34 mouse cellular contexts compared by ENCODE assay signal in the genomic region with DNA sequence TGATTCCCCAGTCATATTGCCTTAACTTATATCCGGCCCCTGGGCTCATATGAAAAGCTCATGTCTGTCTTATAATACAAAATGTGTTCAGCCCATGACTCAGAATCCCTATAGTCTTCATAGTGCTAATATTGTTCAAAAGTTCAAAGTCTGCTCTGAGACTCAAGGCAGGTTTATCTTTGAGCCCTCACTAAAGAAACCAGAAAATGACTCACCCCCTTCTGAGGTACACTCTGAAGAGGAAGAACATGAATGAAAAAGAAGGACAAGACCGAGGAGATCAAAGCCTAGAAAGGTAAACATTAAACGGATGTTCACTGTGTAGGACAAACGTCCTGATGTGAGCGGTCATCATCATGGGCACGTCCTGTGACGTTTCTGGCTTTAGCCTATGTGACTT.
"Had no signal": no experiment of that assay in that cellular context is flagged by ENCODE, and none has a peak within 500 bp of the region (broad histone marks: within the 10 kb centered on the region; RNA-seq: fewer than 3 reads in every experiment).

No protein-coding gene starts in this region.

- H3K27me3 ChIP-seq: heart, embryonic 12.5 days; heart, embryonic 13.5 days; heart, embryonic 15.5 days; hindbrain, embryonic 12.5 days; hindbrain, embryonic 13.5 days; hindbrain, embryonic 15.5 days; kidney, embryonic 15.5 days had no signal

- H3K36me3 ChIP-seq: heart, embryonic 10.5 days; heart, embryonic 12.5 days; heart, embryonic 13.5 days; heart, embryonic 15.5 days; hindbrain, embryonic 10.5 days; hindbrain, embryonic 12.5 days; hindbrain, embryonic 13.5 days; hindbrain, embryonic 15.5 days; kidney, embryonic 15.5 days had no signal

- H3K9ac ChIP-seq: heart, embryonic 12.5 days; heart, embryonic 13.5 days; heart, embryonic 15.5 days; hindbrain, embryonic 12.5 days; hindbrain, embryonic 13.5 days; hindbrain, embryonic 14.5 days; hindbrain, embryonic 15.5 days; kidney, embryonic 15.5 days had no signal

- H3K4me1 ChIP-seq: heart, embryonic 10.5 days; heart, embryonic 12.5 days; heart, embryonic 13.5 days; heart, embryonic 15.5 days; hindbrain, embryonic 10.5 days; hindbrain, embryonic 12.5 days; hindbrain, embryonic 13.5 days; hindbrain, embryonic 15.5 days; kidney, embryonic 15.5 days had no signal

- H3K27ac ChIP-seq: heart, adult 2 months; heart, embryonic 10.5 days; heart, embryonic 13.5 days; heart, embryonic 15.5 days; hindbrain, embryonic 10.5 days; hindbrain, embryonic 12.5 days; hindbrain, embryonic 13.5 days; hindbrain, embryonic 14.5 days; hindbrain, embryonic 15.5 days; hindbrain, postnatal 0 days; kidney, embryonic 15.5 days; kidney, postnatal 0 days; layer of hippocampus, adult 2 months; left cerebral cortex, adult 2 months had no signal

- H3K4me3 ChIP-seq: heart, adult 2 months; heart, embryonic 10.5 days; heart, embryonic 12.5 days; heart, embryonic 13.5 days; heart, embryonic 15.5 days; hindbrain, embryonic 10.5 days; hindbrain, embryonic 12.5 days; hindbrain, embryonic 13.5 days; hindbrain, embryonic 15.5 days; kidney, embryonic 15.5 days; layer of hippocampus, adult 2 months; left cerebral cortex, adult 2 months had no signal

- DNase-seq: heart, adult 18-20 months; heart, adult 2 months; heart, postnatal 10 days; heart, postnatal 14 days; heart, postnatal 36 days; heart, postnatal 4 days; kidney, adult 11 months; kidney, adult 18-20 months; kidney, adult 2 months; kidney, adult 8-10 months; kidney, adult 9 months; kidney, postnatal 10 days; kidney, postnatal 14 days; kidney, postnatal 25 days; kidney, postnatal 36 days; layer of hippocampus, adult 9-11 months; layer of hippocampus, postnatal 36 days had no signal

- H3K4me2 ChIP-seq: heart, embryonic 11.5 days; heart, embryonic 12.5 days; heart, embryonic 13.5 days; heart, embryonic 15.5 days; hindbrain, embryonic 12.5 days; hindbrain, embryonic 13.5 days; hindbrain, embryonic 14.5 days; hindbrain, embryonic 15.5 days; kidney, embryonic 15.5 days had no signal

- H3K9me3 ChIP-seq: heart, embryonic 10.5 days; heart, embryonic 13.5 days; heart, embryonic 15.5 days; hindbrain, embryonic 12.5 days; hindbrain, embryonic 15.5 days; kidney, embryonic 15.5 days had no signal

- ATAC-seq: hindbrain, embryonic 16.5 days; hindbrain, postnatal 0 days; inflammation-experienced regulatory T-cells, adult 6 months had no signal
